Mouse (Mus musculus): ENCODE measurements around the gene Hint3. TPM values are rescaled to one million over a fixed set of nuclear protein-coding genes. Genes with fewer than 3 reads are reported as not detected.

Hint3 gene
- polyA plus RNA-seq (2015; fragmentation: Nextera tagmentation; extraction: Ambion mirVana): 18.5 and 18.9 TPM in 2 replicates

GRCm38 (mm10) chr10:30629513-30629912, at the start of gene Hint3:
Hint3 (minus strand) TSS chr10:30629632.

GRCm38 (mm10) chr10:30600542-30600966, 28.9 kb downstream of the Hint3 start, which contains the start of gene Trmt11:
Trmt11 (minus strand) TSS chr10:30600749.

Other genes with a start within 250 kb of the Hint3 start
- 15.6 and 16.8 TPM in 2 replicates for gene Trmt11, start 28.9 kb downstream of the Hint3 start, polyA plus RNA-seq (2015; fragmentation: Nextera tagmentation; extraction: Ambion mirVana)
- gene Ncoa7, start 173.7 kb upstream of the Hint3 start, polyA plus RNA-seq (2015; fragmentation: Nextera tagmentation; extraction: Ambion mirVana): 28.5 and 29.2 TPM in 2 replicates
- 14.4 and 15.5 TPM in 2 replicates for gene Hey2, start 213.2 kb upstream of the Hint3 start, polyA plus RNA-seq (2015; fragmentation: Nextera tagmentation; extraction: Ambion mirVana)